Mouse (Mus musculus) liver, embryonic 14.5 days (tissue): ENCODE measurements at regions not wholly inside any gene's neighbourhood (a gene's known extent, or its start where the extent isn't known, plus 50 kb on each side); places are given as distances from the start of the nearest gene placed in this dataset.

Experiments used
- CTCF ChIP-seq: IDR thresholded peaks from 2 replicates; pipeline ENCODE4 v1.5.1; 2016; ENCODE audit warnings: antibody characterized with exemption, low read depth, control low read depth
- EP300 ChIP-seq: IDR thresholded peaks from 2 replicates; pipeline ENCODE4 v1.6.1; 2016; ENCODE audit warnings: antibody characterized with exemption, low read depth

DNA sequence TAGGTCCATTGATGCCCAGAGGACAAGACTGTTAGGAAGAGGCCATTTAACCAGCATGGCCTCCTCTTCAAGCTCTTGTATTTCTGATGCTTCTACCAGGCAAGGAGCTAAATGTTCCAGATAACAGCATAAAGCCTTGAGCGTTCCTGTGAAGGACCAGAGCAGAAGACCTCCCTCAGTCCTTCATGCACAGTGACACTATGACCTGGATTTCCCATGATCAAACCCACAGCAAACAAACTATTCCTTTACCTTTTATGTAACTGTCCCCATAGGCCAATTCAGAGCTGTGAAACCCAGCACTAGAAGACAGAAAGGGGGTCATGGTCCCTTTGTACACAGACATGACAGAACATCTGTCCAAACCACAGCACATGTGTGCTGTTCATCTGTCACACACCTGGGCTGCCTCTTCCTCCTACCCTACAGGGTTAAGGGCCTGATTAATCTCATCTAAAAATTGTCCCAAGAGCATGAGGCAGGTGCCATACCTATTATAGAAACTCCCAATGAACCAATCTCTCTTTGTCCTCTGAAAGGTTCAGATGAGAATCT lies 123.8 kb downstream of the Psmg1 start:
- TF ChIP-seq CTCF = no peak
- TF ChIP-seq EP300 = no peak
